Mouse (Mus musculus): ENCODE results near the gene Jagn1. TPM values are rescaled to one million over a fixed set of nuclear protein-coding genes. Genes with fewer than 3 reads are reported as not detected.

Gene Jagn1
- total RNA-seq, 2 experiments from 2014 or later = 28.3 to 34.7 TPM

- DNase-seq = no peak
Measured at GRCm38 (mm10) chr6:113477353-113477752, 35.0 kb downstream of the Jagn1 start.

GRCm38 (mm10) chr6:113478906-113479305 lies 36.5 kb downstream of the Jagn1 start:
- DNase-seq = no peak

- DNase-seq = peak; percentile 50
Measured at GRCm38 (mm10) chr6:113480555-113481373, 38.4 kb downstream of the Jagn1 start.

- DNase-seq = peak; percentile 40
Measured at GRCm38 (mm10) chr6:113482477-113483099, 40.2 kb downstream of the Jagn1 start.

- DNase-seq = peak; percentile 93
Measured at GRCm38 (mm10) chr6:113483100-113483615, 40.8 kb downstream of the Jagn1 start, which contains the start of gene Creld1. TSS of gene Creld1 (plus strand) at chr6:113483297.

- no peak for DNase-seq
Measured at GRCm38 (mm10) chr6:113483729-113484128, 41.4 kb downstream of the Jagn1 start.

GRCm38 (mm10) chr6:113487125-113487576 lies 44.8 kb downstream of the Jagn1 start:
- no peak for DNase-seq

GRCm38 (mm10) chr6:113489410-113489809 lies 47.0 kb downstream of the Jagn1 start:
- DNase-seq = no peak

GRCm38 (mm10) chr6:113492101-113492864 lies 49.9 kb downstream of the Jagn1 start:
- DNase-seq = no peak

- peak; percentile 83 for DNase-seq
Measured at GRCm38 (mm10) chr6:113494258-113494788, 52.0 kb downstream of the Jagn1 start.

- no peak for DNase-seq
Measured at GRCm38 (mm10) chr6:113495071-113495675, 52.8 kb downstream of the Jagn1 start.

Small RNA genes within 50 kb of the gene (microRNA-seq; reads per million reads assigned to microRNA genes)
- 0 reads per million in 2 experiments for gene Gm24387

Other genes starting within 250 kb of the Jagn1 start
- under 1 TPM; 0.50 to 0.61 TPM for gene Lhfpl4, start 247.2 kb upstream of the Jagn1 start, total RNA-seq (2021)
- gene Mtmr14, start 204.7 kb upstream of the Jagn1 start, total RNA-seq (2021) = 10 to 100 TPM; 12.2 to 12.8 TPM
- not detected for gene Cpne9, start 160.3 kb upstream of the Jagn1 start, total RNA-seq (2021)
- 10 to 100 TPM; 21.8 to 23.8 TPM for gene Brpf1, start 135.4 kb upstream of the Jagn1 start, total RNA-seq (2021)
- 1 to 10 TPM; 5.2 to 6.2 TPM for gene Ogg1, start 115.6 kb upstream of the Jagn1 start, total RNA-seq (2021)
- 10 to 100 TPM; 73.5 to 73.7 TPM for gene Camk1, start 98.6 kb upstream of the Jagn1 start, total RNA-seq (2021)
- 10 to 100 TPM; 23.8 to 26.0 TPM for gene Tada3, start 64.7 kb upstream of the Jagn1 start, total RNA-seq (2021)
- 100 to 1,000 TPM; 142 to 143 TPM for gene Arpc4, start 64.5 kb upstream of the Jagn1 start, total RNA-seq (2021)
- gene Ttll3, start 53.3 kb upstream of the Jagn1 start, total RNA-seq (2021) = 1 to 10 TPM; 1.7 to 2.7 TPM
- gene Rpusd3, start 23.2 kb upstream of the Jagn1 start, total RNA-seq (2021) = 1 to 10 TPM; 7.1 to 7.9 TPM
- 1 to 10 TPM; 1.8 to 2.3 TPM for gene Cidec, start 6.8 kb upstream of the Jagn1 start, total RNA-seq (2021)
- 1 to 10 TPM; 1.1 to 1.3 TPM for gene Il17re, start 15.9 kb downstream of the Jagn1 start, total RNA-seq (2021)
- 10 to 100 TPM in 1 of 2 experiments, 1 to 10 TPM in 1; 7.9 to 10.2 TPM for gene Il17rc, start 28.9 kb downstream of the Jagn1 start, total RNA-seq (2021)
- gene Creld1, start 40.7 kb downstream of the Jagn1 start, total RNA-seq (2021) = 10 to 100 TPM; 34.6 to 41.5 TPM
- not detected for gene Prrt3, start 59.4 kb downstream of the Jagn1 start, total RNA-seq (2021)
- 10 to 100 TPM; 61.9 to 63.6 TPM for gene Emc3, start 89.1 kb downstream of the Jagn1 start, total RNA-seq (2021)
- gene Fancd2, start 89.1 kb downstream of the Jagn1 start, total RNA-seq (2021) = 10 to 100 TPM in 1 of 2 experiments, 1 to 10 TPM in 1; 7.9 to 10.2 TPM
- gene Fancd2os, start 158.1 kb downstream of the Jagn1 start, total RNA-seq (2021) = not detected
- 100 to 1,000 TPM; 101 to 102 TPM for gene Brk1, start 162.2 kb downstream of the Jagn1 start, total RNA-seq (2021)
- 10 to 100 TPM; 13.6 to 18.6 TPM for gene Vhl, start 181.4 kb downstream of the Jagn1 start, total RNA-seq (2021)
- gene Irak2, start 195.9 kb downstream of the Jagn1 start, total RNA-seq (2021) = 10 to 100 TPM in 1 of 2 experiments, 1 to 10 TPM in 1; 8.9 to 11.1 TPM

Measured in heart, postnatal 4 days (tissue).